Mouse (Mus musculus): Measurements from ENCODE around the gene Tmbim1. TPM values are rescaled to one million over a fixed set of nuclear protein-coding genes. Genes with fewer than 3 reads are reported as not detected.

Gene Tmbim1
- polyA plus RNA-seq, 1 experiment from 2014 or later: 18.8 TPM

Other genes with a start within 250 kb of the Tmbim1 start
- gene Tns1, start 181.2 kb downstream of the Tmbim1 start, polyA plus RNA-seq (2015; fragmentation: Nextera tagmentation; extraction: Ambion mirVana): 22.9 and 23.0 TPM in 2 replicates
- gene Rufy4, start 180.1 kb downstream of the Tmbim1 start, polyA plus RNA-seq (2015; fragmentation: Nextera tagmentation; extraction: Ambion mirVana): 0.14 TPM in 1 of 2 replicates, not detected in the other
- gene Cxcr2, start 151.6 kb downstream of the Tmbim1 start, polyA plus RNA-seq (2015; fragmentation: Nextera tagmentation; extraction: Ambion mirVana): 1.8 and 2.7 TPM in 2 replicates
- gene Cxcr1, start 111.0 kb downstream of the Tmbim1 start, polyA plus RNA-seq (2015; fragmentation: Nextera tagmentation; extraction: Ambion mirVana): 0.07 TPM in 1 of 2 replicates, not detected in the other
- 181 and 187 TPM in 2 replicates for gene Arpc2, start 69.5 kb downstream of the Tmbim1 start, polyA plus RNA-seq (2015; fragmentation: Nextera tagmentation; extraction: Ambion mirVana)
- 0.36 and 0.39 TPM in 2 replicates for gene Gpbar1, start 27.1 kb downstream of the Tmbim1 start, polyA plus RNA-seq (2015; fragmentation: Nextera tagmentation; extraction: Ambion mirVana)
- gene Aamp, start 20.9 kb downstream of the Tmbim1 start, polyA plus RNA-seq (2015; fragmentation: Nextera tagmentation; extraction: Ambion mirVana): 95.6 and 97.5 TPM in 2 replicates
- gene Pnkd, start 20.7 kb downstream of the Tmbim1 start, polyA plus RNA-seq (2015; fragmentation: Nextera tagmentation; extraction: Ambion mirVana): 34.0 and 37.5 TPM in 2 replicates
- gene Catip, start 56.5 kb upstream of the Tmbim1 start, polyA plus RNA-seq (2015; fragmentation: Nextera tagmentation; extraction: Ambion mirVana): 0.05 and 0.08 TPM in 2 replicates
- 17.4 and 17.9 TPM in 2 replicates for gene Slc11a1, start 69.6 kb upstream of the Tmbim1 start, polyA plus RNA-seq (2015; fragmentation: Nextera tagmentation; extraction: Ambion mirVana)
- 45.9 and 48.6 TPM in 2 replicates for gene Ctdsp1, start 85.9 kb upstream of the Tmbim1 start, polyA plus RNA-seq (2015; fragmentation: Nextera tagmentation; extraction: Ambion mirVana)
- 0.69 and 1.6 TPM in 2 replicates for gene Vil1, start 103.8 kb upstream of the Tmbim1 start, polyA plus RNA-seq (2015; fragmentation: Nextera tagmentation; extraction: Ambion mirVana)
- gene Cnot9, start 200.4 kb upstream of the Tmbim1 start, polyA plus RNA-seq (2015; fragmentation: Nextera tagmentation; extraction: Ambion mirVana): 27.2 and 28.9 TPM in 2 replicates
- 0.04 and 0.40 TPM in 2 replicates for gene Plcd4, start 237.3 kb upstream of the Tmbim1 start, polyA plus RNA-seq (2015; fragmentation: Nextera tagmentation; extraction: Ambion mirVana)
- gene Usp37, start 238.7 kb upstream of the Tmbim1 start, polyA plus RNA-seq (2015; fragmentation: Nextera tagmentation; extraction: Ambion mirVana): 11.5 and 12.1 TPM in 2 replicates